Mouse (Mus musculus) erythroblast, embryonic 14.5 days (primary cell): ENCODE results near the gene Zfp729a.

Source experiments
- GATA1 ChIP-seq: IDR thresholded peaks from 2 replicates; pipeline ENCODE4 v1.6.1; 2012; ENCODE audit warnings: low read length, inconsistent platforms, mixed read lengths
- TAL1 ChIP-seq: IDR thresholded peaks from 3 replicates; pipeline ENCODE4 v1.6.1; 2012; ENCODE audit warnings: low read length, inconsistent platforms, mixed read lengths

- TF ChIP-seq GATA1 (no peak), TAL1 (no peak)
Observed at GRCm38 (mm10) chr13:67572591-67573189, 64.9 kb downstream of the Zfp729a start.
